Mouse (Mus musculus) thymus, postnatal 10 days (tissue): Measurements from ENCODE around the gene Otop2.
A peak's percentile ranks its signal among the peaks of the same experiment; 100 is the strongest.

Source experiments
- DNase-seq, 2 experiments: peaks; one replicate each; pipeline ENCODE4 v3.0.0; 2021; ENCODE audit warnings: low spot score in 2 of 2

The Otop2 gene

GRCm38 (mm10) chr11:115306863-115307262 lies at the start of gene Otop2:
Otop2 (plus strand) TSS chr11:115307163.
- DNase-seq: no peak

- no peak for DNase-seq
Measured at GRCm38 (mm10) chr11:115257775-115258510, 49.0 kb upstream of the Otop2 start.

- no peak for DNase-seq
Measured at GRCm38 (mm10) chr11:115259134-115259533, 47.8 kb upstream of the Otop2 start.

GRCm38 (mm10) chr11:115262954-115263353 lies 44.0 kb upstream of the Otop2 start:
- DNase-seq: no peak

- DNase-seq: no peak
Measured at GRCm38 (mm10) chr11:115264136-115264861, 42.7 kb upstream of the Otop2 start.

GRCm38 (mm10) chr11:115264862-115265668 lies 41.9 kb upstream of the Otop2 start:
- peak in 1 of 2 experiments; percentile 63 for DNase-seq

- no peak for DNase-seq
Measured at GRCm38 (mm10) chr11:115265771-115266399, 41.1 kb upstream of the Otop2 start.

GRCm38 (mm10) chr11:115266400-115266778 lies 40.6 kb upstream of the Otop2 start:
- no peak for DNase-seq

- DNase-seq: no peak
Measured at GRCm38 (mm10) chr11:115267061-115267883, 39.7 kb upstream of the Otop2 start, which contains the start of gene Grin2c. Grin2c (minus strand) TSS chr11:115267243.

GRCm38 (mm10) chr11:115267958-115268357 lies 39.0 kb upstream of the Otop2 start:
- DNase-seq: no peak

- DNase-seq: no peak
Measured at GRCm38 (mm10) chr11:115269330-115270066, 37.5 kb upstream of the Otop2 start.

- peak; percentile 29 to 69 for DNase-seq
Measured at GRCm38 (mm10) chr11:115270148-115270861, 36.7 kb upstream of the Otop2 start.

GRCm38 (mm10) chr11:115271052-115271451 lies 35.9 kb upstream of the Otop2 start:
- DNase-seq: no peak

- no peak for DNase-seq
Measured at GRCm38 (mm10) chr11:115271481-115271880, 35.5 kb upstream of the Otop2 start.

- DNase-seq: no peak
Measured at GRCm38 (mm10) chr11:115272894-115273498, 34.0 kb upstream of the Otop2 start.

- no peak for DNase-seq
Measured at GRCm38 (mm10) chr11:115273735-115274134, 33.2 kb upstream of the Otop2 start.

GRCm38 (mm10) chr11:115274178-115274577 lies 32.8 kb upstream of the Otop2 start:
- no peak for DNase-seq

- no peak for DNase-seq
Measured at GRCm38 (mm10) chr11:115274771-115275170, 32.2 kb upstream of the Otop2 start.

- no peak for DNase-seq
Measured at GRCm38 (mm10) chr11:115275509-115275908, 31.5 kb upstream of the Otop2 start.
